Mouse (Mus musculus): ENCODE results near the gene Gpr183. TPM values are rescaled to one million over a fixed set of nuclear protein-coding genes. Genes with fewer than 3 reads are reported as not detected.

The Gpr183 gene
- polyA plus RNA-seq, 1 experiment from 2014 or later, result 0.81 TPM

GRCm38 (mm10) chr14:121960531-121960930 is 4.5 kb downstream of the Gpr183 start:
- Histone ChIP-seq H3K9ac (ENCODE audit: low read depth, low read length) (no peak overlapping the region), H3K36me3 (ENCODE audit: control insufficient read depth, insufficient read depth, low read length) (no peaks in the 10 kb centered on the region), H3K4me3 (ENCODE audit: low read length) (no peak overlapping the region), H3K27me3 (replicated peaks; ENCODE audit: control insufficient read depth, insufficient read depth, low read length) (no peaks in the 10 kb centered on the region), H3K4me1 (ENCODE audit: control insufficient read depth, insufficient read depth, low read depth, low read length) (peaks cover 9% of the 10 kb centered on the region), H3K27ac (ENCODE audit: low read depth, low read length) (no peak overlapping the region), H3K9me3 (ENCODE audit: control insufficient read depth, low read length) (no peaks in the 10 kb centered on the region), H3K4me2 (ENCODE audit: low read length) (no peak overlapping the region)
- ATAC-seq, result no peak
- WGBS, result 81% methylated on average over 2 of the region's 2 CpGs

GRCm38 (mm10) chr14:121960031-121960430 is 5.0 kb downstream of the Gpr183 start:
- WGBS, result 89% methylated on average over 4 of the region's 4 CpGs
- Histone ChIP-seq H3K4me3 (ENCODE audit: low read length) (no peak overlapping the region), H3K9ac (ENCODE audit: low read depth, low read length) (no peak overlapping the region), H3K9me3 (ENCODE audit: control insufficient read depth, low read length) (no peaks in the 10 kb centered on the region), H3K27ac (ENCODE audit: low read depth, low read length) (no peak overlapping the region), H3K27me3 (replicated peaks; ENCODE audit: control insufficient read depth, insufficient read depth, low read length) (no peaks in the 10 kb centered on the region), H3K4me1 (ENCODE audit: control insufficient read depth, insufficient read depth, low read depth, low read length) (peaks cover 9% of the 10 kb centered on the region), H3K4me2 (ENCODE audit: low read length) (no peak overlapping the region), H3K36me3 (ENCODE audit: control insufficient read depth, insufficient read depth, low read length) (no peaks in the 10 kb centered on the region)
- ATAC-seq, result no peak

GRCm38 (mm10) chr14:121959538-121959980 is 5.4 kb downstream of the Gpr183 start:
- no peak for ATAC-seq
- no peaks in the 10 kb centered on the region for H3K27me3 ChIP-seq (replicated peaks; ENCODE audit: control insufficient read depth, insufficient read depth, low read length)
- H3K36me3 ChIP-seq (ENCODE audit: control insufficient read depth, insufficient read depth, low read length), result no peaks in the 10 kb centered on the region
- no peaks in the 10 kb centered on the region for H3K9me3 ChIP-seq (ENCODE audit: control insufficient read depth, low read length)
- H3K4me1 ChIP-seq (ENCODE audit: control insufficient read depth, insufficient read depth, low read depth, low read length), result peaks cover 9% of the 10 kb centered on the region
- H3K4me3 ChIP-seq (ENCODE audit: low read length), result no peak overlapping the region
- no peak overlapping the region for H3K27ac ChIP-seq (ENCODE audit: low read depth, low read length)
- no peak overlapping the region for H3K4me2 ChIP-seq (ENCODE audit: low read length)
- H3K9ac ChIP-seq (ENCODE audit: low read depth, low read length), result no peak overlapping the region
- WGBS, result 93% methylated on average over 3 of the region's 3 CpGs

GRCm38 (mm10) chr14:121958751-121959537 is 6.1 kb downstream of the Gpr183 start:
- Histone ChIP-seq H3K4me2 (ENCODE audit: low read length) (no peak overlapping the region), H3K27ac (ENCODE audit: low read depth, low read length) (no peak overlapping the region), H3K4me1 (ENCODE audit: control insufficient read depth, insufficient read depth, low read depth, low read length) (peaks cover 7% of the 10 kb centered on the region), H3K9ac (ENCODE audit: low read depth, low read length) (no peak overlapping the region), H3K36me3 (ENCODE audit: control insufficient read depth, insufficient read depth, low read length) (no peaks in the 10 kb centered on the region), H3K9me3 (ENCODE audit: control insufficient read depth, low read length) (no peaks in the 10 kb centered on the region), H3K27me3 (replicated peaks; ENCODE audit: control insufficient read depth, insufficient read depth, low read length) (no peaks in the 10 kb centered on the region), H3K4me3 (ENCODE audit: low read length) (no peak overlapping the region)
- WGBS, result 83% methylated on average over 10 of the region's 10 CpGs
- no peak for ATAC-seq

- no peak overlapping the region for H3K27ac ChIP-seq (ENCODE audit: low read depth, low read length)
- no peaks in the 10 kb centered on the region for H3K27me3 ChIP-seq (replicated peaks; ENCODE audit: control insufficient read depth, insufficient read depth, low read length)
- 94% methylated on average over 3 of the region's 3 CpGs for WGBS
- H3K4me1 ChIP-seq (ENCODE audit: control insufficient read depth, insufficient read depth, low read depth, low read length), result no peaks in the 10 kb centered on the region
- no peak overlapping the region for H3K4me3 ChIP-seq (ENCODE audit: low read length)
- no peaks in the 10 kb centered on the region for H3K36me3 ChIP-seq (ENCODE audit: control insufficient read depth, insufficient read depth, low read length)
- H3K4me2 ChIP-seq (ENCODE audit: low read length), result no peak overlapping the region
- no peak for ATAC-seq
- H3K9ac ChIP-seq (ENCODE audit: low read depth, low read length), result no peak overlapping the region
- no peaks in the 10 kb centered on the region for H3K9me3 ChIP-seq (ENCODE audit: control insufficient read depth, low read length)
Observed at GRCm38 (mm10) chr14:121958041-121958750, 6.8 kb downstream of the Gpr183 start.

GRCm38 (mm10) chr14:121957176-121957871 is 7.7 kb downstream of the Gpr183 start:
- Histone ChIP-seq H3K4me3 (ENCODE audit: low read length) (no peak overlapping the region), H3K36me3 (ENCODE audit: control insufficient read depth, insufficient read depth, low read length) (no peaks in the 10 kb centered on the region), H3K4me2 (ENCODE audit: low read length) (no peak overlapping the region), H3K4me1 (ENCODE audit: control insufficient read depth, insufficient read depth, low read depth, low read length) (no peaks in the 10 kb centered on the region), H3K27ac (ENCODE audit: low read depth, low read length) (no peak overlapping the region), H3K9ac (ENCODE audit: low read depth, low read length) (no peak overlapping the region), H3K27me3 (replicated peaks; ENCODE audit: control insufficient read depth, insufficient read depth, low read length) (no peaks in the 10 kb centered on the region), H3K9me3 (ENCODE audit: control insufficient read depth, low read length) (no peaks in the 10 kb centered on the region)
- WGBS, result 94% methylated on average over 10 of the region's 10 CpGs
- no peak for ATAC-seq

GRCm38 (mm10) chr14:121956291-121956690 is 8.7 kb downstream of the Gpr183 start:
- H3K9ac ChIP-seq (ENCODE audit: low read depth, low read length), result no peak overlapping the region
- no peak for ATAC-seq
- H3K4me1 ChIP-seq (ENCODE audit: control insufficient read depth, insufficient read depth, low read depth, low read length), result no peaks in the 10 kb centered on the region
- H3K4me3 ChIP-seq (ENCODE audit: low read length), result no peak overlapping the region
- 96% methylated on average over 5 of the region's 5 CpGs for WGBS
- H3K9me3 ChIP-seq (ENCODE audit: control insufficient read depth, low read length), result no peaks in the 10 kb centered on the region
- H3K27ac ChIP-seq (ENCODE audit: low read depth, low read length), result no peak overlapping the region
- no peaks in the 10 kb centered on the region for H3K27me3 ChIP-seq (replicated peaks; ENCODE audit: control insufficient read depth, insufficient read depth, low read length)
- H3K4me2 ChIP-seq (ENCODE audit: low read length), result no peak overlapping the region
- no peaks in the 10 kb centered on the region for H3K36me3 ChIP-seq (ENCODE audit: control insufficient read depth, insufficient read depth, low read length)

- Histone ChIP-seq H3K9ac (ENCODE audit: low read depth, low read length) (no peak overlapping the region), H3K27ac (ENCODE audit: low read depth, low read length) (no peak overlapping the region), H3K4me3 (ENCODE audit: low read length) (no peak overlapping the region), H3K27me3 (replicated peaks; ENCODE audit: control insufficient read depth, insufficient read depth, low read length) (no peaks in the 10 kb centered on the region), H3K4me1 (ENCODE audit: control insufficient read depth, insufficient read depth, low read depth, low read length) (no peaks in the 10 kb centered on the region), H3K9me3 (ENCODE audit: control insufficient read depth, low read length) (no peaks in the 10 kb centered on the region), H3K4me2 (ENCODE audit: low read length) (no peak overlapping the region), H3K36me3 (ENCODE audit: control insufficient read depth, insufficient read depth, low read length) (no peaks in the 10 kb centered on the region)
- 89% methylated on average over 5 of the region's 5 CpGs for WGBS
- no peak for ATAC-seq
Observed at GRCm38 (mm10) chr14:121955176-121955795, 9.7 kb downstream of the Gpr183 start.

- WGBS, result 98% methylated on average over 12 of the region's 12 CpGs
- Histone ChIP-seq H3K27me3 (replicated peaks; ENCODE audit: control insufficient read depth, insufficient read depth, low read length) (no peaks in the 10 kb centered on the region), H3K9me3 (ENCODE audit: control insufficient read depth, low read length) (no peaks in the 10 kb centered on the region), H3K36me3 (ENCODE audit: control insufficient read depth, insufficient read depth, low read length) (no peaks in the 10 kb centered on the region), H3K9ac (ENCODE audit: low read depth, low read length) (no peak overlapping the region), H3K4me1 (ENCODE audit: control insufficient read depth, insufficient read depth, low read depth, low read length) (no peaks in the 10 kb centered on the region), H3K4me3 (ENCODE audit: low read length) (no peak overlapping the region), H3K4me2 (ENCODE audit: low read length) (no peak overlapping the region), H3K27ac (ENCODE audit: low read depth, low read length) (no peak overlapping the region)
- ATAC-seq, result no peak
Observed at GRCm38 (mm10) chr14:121954608-121955007, 10.4 kb downstream of the Gpr183 start.

Data from hindbrain, embryonic 16.5 days (tissue).